Mouse (Mus musculus) megakaryocyte progenitor cell, adult 5-6 weeks (primary cell): ENCODE measurements around the gene Hoxc4. TPM values are rescaled to one million over a fixed set of nuclear protein-coding genes. Genes with fewer than 3 reads are reported as not detected.

ENCODE experiments used
- ATAC-seq: replicated peaks from 2 replicates; pipeline ENCODE4 v1.8.0; 2016; ENCODE audit warnings: mild to moderate bottlenecking, moderate TSS enrichment, inconsistent platforms; ENCODE audit not compliant: poor library complexity
- total RNA-seq, 2 experiments: library from RNA; stranded (forward) in 1 of 2; stranded (reverse) in 1 of 2; fragments of 157-497, 149-512 nt in 1 of 2; fragments of 200-1000 nt in 1 of 2; gene quantifications; 2 replicates each; pipeline versions ENCODE4 v1.2.3 to v1.2.4; 2015 to 2017

Hoxc4 gene
- total RNA-seq (2015) (not detected in 2 replicates), total RNA-seq (2017) (not detected in 2 replicates)

DNA sequence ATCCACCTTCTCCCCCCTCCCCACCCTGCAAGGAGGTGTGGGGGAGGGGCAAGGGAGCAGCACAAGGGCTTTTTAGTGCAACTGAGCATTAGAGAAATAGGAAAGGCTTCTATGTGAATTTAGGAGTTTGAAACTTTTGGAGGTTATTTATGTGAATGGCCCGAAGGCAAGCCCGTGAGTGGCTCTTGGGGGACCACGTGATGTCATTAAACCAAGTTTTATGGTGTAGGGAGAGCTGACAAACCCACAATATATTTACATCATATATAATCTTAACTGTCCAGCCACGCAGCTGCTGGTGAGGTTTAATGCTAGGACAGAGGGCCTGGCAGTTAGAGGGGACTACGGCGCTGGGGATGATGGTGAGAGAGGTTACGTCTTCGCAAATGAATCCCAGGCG is at the start of gene Hoxc4:
Gene Hoxc4, plus strand, starts transcription at position 299 of the 400 bp plus-strand sequence.
- no peak for ATAC-seq

DNA sequence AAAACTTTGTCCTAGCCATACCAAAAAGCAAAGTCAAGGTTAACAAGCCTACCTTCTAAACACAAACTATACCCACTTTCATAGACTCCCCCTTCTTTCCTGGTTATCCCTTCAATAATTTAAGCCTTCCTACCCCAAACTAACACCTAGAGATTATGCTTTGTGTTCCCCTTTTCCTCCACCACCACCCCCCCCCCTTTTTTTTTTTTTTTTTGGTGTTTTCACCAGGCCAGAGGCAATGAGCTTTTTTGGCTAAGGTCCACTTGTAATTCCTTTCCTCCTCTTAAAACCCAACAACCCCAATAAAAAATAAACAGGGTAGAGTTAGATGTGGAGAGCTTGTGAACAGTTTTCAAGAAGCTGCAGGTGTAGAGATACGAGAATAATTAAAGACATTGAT is 49.4 kb upstream of the Hoxc4 start:
- ATAC-seq: no peak

GRCm38 (mm10) chr15:102970740-102971139 is 48.0 kb upstream of the Hoxc4 start:
- no peak for ATAC-seq

DNA sequence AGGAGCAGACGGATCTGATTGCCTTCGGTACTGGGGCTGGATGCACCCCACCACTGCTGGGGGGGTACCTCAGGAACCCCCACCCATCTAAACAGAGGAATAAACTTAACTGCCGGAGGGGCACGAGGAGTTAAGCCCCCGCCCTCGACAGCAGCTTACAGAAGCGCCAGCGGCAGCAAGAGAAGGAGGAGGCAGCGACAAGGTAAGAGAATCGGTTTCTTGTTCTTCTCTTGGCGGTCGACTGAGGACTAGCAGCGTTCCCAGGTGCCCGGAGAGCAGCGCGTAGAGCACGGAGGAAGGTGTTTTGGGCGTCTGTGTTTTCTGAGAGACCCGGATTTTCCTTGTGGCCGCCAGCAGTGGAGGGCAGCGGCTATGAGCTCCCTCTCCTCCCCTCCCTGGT is 46.5 kb upstream of the Hoxc4 start:
- ATAC-seq: no peak

DNA sequence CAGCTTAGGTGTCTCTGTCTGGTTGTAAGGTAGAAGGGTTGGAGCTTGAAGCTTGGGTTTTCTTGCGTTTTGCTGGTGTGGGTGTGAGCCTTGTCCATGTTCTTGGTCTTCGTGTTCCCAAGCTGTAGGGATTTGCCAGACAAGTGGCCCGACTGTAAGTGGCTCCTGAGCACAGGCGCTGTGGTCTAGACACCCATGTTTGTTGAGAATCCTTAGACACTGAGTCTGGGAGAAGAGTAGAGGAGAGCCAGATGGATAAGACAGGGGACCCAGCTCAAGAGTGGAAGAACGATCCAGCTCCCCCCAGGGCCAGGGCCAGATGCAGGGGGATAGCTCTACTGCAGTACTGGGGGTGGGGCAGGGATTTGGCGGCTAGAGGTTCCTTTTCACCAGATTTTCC is 46.0 kb upstream of the Hoxc4 start:
- ATAC-seq: no peak

DNA sequence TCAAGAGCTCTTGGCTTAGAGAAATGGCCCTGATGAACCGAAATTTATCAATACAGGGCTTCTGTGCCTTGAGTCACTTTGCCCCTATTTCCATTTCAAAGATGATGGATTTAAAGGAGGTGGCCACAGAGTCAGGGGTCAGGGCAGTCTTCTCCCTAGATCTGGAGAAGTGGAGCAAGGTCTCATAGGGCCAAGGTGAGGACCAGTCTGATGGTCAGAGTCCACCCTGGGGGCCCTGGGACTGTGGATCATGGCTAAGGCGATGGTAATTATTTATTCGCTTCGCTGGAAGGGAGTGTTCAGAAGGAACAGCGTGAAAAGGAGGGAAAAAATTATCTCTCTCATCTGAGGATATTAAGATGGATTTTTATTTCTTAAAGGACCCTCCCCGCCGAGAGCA is 43.7 kb upstream of the Hoxc4 start:
- ATAC-seq: no peak

GRCm38 (mm10) chr15:102975688-102976111 is 43.0 kb upstream of the Hoxc4 start:
- no peak for ATAC-seq

DNA sequence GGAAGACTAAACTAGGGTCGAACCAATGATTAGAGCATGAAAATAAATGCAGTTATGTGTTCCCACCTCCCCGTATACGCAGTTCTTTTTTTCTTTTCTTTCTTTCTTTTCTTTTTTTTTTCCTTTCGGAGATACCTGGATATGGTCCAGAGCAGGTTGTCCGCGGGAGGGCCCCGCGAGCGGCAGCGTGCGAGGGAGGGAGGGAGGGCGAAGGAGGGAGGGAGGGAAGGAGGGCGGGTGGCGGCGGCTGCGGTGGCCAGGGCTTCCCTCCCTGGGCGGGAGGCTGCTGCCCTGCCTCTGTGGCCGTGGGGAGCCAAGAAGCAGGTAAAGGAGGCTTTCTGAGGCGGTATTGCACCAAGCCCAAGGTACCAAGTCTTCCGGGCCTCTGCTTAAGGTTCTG is 42.6 kb upstream of the Hoxc4 start, which contains the start of gene Hoxc9:
Gene Hoxc9, plus strand, starts transcription at position 269 of the 400 bp plus-strand sequence.
- no peak for ATAC-seq

GRCm38 (mm10) chr15:102976631-102977422 is 41.9 kb upstream of the Hoxc4 start:
- no peak for ATAC-seq

DNA sequence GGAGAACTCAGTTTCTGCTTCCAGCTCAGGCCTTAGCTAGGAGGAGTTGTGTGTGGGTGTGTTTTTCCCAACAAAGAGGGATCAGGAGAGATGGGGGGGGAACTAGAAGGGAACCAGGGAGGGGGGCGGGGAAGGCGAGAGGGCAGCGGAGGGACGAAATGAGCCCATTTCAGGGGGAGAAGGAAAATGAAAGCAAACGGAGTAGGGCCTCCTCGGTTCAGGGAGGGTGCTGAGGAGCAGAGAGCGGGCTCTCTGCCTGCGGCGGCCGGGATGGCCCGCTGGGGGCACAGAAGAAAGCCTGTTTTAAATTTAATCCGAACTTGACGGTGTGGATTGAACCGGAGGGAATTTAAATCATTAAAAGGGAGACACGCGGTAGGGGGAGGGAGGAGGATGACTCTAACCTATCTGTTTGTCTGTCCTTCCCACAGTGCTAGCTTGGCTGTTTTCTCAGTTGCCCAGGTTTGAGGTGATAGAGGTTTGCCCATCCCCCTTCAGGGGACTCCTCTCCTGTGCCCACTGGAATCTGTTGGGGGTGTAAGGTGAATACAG is 41.2 kb upstream of the Hoxc4 start:
- ATAC-seq: no peak

- ATAC-seq: 0 out of 2 replicates have a peak, but pooled peaks have one; percentile 49
Observed at GRCm38 (mm10) chr15:102978615-102979515, 39.9 kb upstream of the Hoxc4 start.

DNA sequence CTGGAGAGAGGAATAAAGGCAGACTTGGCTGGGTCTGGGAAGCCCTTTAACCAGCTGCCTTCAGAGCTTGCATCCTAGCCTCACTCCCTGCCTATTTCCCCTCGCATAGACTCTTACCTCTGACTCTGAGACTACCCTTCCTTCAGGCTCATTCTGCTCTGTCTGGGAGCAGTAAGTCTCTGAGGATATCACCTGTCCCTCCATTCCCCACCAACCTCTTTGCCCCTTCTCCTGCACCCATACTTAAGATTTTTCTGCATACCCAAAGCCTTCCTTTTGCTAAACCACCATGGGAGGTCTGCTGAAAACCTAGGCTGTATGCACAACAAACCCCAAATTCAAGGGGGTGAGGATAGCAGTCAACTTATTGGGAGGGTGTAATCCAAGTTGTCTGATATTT is 38.8 kb upstream of the Hoxc4 start:
- ATAC-seq: no peak

- no peak for ATAC-seq
Observed at GRCm38 (mm10) chr15:102980352-102980751, 38.4 kb upstream of the Hoxc4 start.

- ATAC-seq: no peak
Observed at GRCm38 (mm10) chr15:102980912-102981311, 37.8 kb upstream of the Hoxc4 start.

- no peak for ATAC-seq
Observed at GRCm38 (mm10) chr15:102981379-102982288, 37.1 kb upstream of the Hoxc4 start.

DNA sequence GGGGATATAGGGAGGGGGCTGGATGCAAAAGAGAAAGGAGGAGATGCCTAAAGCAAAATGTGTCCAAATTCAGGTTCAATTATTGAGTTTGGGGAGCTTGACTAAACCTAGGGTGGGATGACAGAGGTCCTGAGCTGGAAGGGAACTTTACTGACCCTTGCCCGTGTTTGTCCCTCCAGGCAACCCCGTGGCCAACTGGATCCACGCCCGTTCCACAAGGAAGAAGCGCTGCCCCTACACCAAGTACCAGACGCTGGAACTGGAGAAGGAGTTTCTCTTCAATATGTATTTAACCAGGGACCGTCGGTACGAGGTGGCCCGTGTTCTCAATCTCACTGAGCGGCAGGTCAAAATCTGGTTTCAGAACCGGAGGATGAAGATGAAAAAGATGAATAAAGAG is 35.0 kb upstream of the Hoxc4 start:
- ATAC-seq: no peak

DNA sequence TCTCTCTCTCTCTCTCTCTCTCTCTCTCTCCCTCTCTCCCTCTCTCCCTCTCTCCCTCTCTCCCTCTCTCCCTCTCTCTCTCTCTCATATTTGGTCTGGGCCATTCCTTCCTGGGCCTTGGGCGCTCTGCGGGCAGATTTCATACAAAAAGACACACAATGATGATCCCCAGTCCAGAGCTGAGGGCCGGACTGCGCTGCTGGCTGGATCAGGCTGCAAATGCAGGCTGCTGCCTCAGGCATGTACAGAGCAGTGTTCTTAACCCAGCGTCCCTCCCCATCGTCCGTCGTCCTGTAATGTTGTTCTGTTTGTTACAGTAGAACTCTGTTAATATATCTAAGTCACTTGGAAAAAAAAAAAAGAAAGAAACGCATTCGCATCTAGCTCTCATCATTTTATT is 34.2 kb upstream of the Hoxc4 start:
- ATAC-seq: no peak

DNA sequence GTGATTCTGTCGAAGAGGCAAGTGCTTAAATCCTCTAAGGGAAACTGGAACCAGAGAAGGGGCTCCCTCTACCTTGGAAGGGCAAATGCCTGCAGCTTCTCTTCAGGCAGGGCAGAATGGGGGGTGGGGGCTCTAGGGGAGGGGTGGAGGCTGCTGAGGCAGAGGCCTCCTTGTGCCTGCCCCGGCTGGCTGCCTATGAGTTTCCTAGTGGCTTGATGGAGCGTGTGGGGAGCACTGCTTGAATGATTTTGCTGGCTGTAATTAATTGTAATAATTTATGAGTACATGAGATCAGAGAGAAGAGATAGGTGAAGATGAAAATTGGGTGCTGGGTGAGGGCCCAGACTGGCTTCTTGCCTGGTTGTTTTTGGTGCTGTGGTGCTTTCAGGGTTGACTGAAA is 33.8 kb upstream of the Hoxc4 start:
- ATAC-seq: no peak

GRCm38 (mm10) chr15:102987124-102987833 is 31.5 kb upstream of the Hoxc4 start:
- ATAC-seq: peak; percentile 93

- ATAC-seq: no peak
Observed at GRCm38 (mm10) chr15:102988078-102988477, 30.7 kb upstream of the Hoxc4 start.
